Mouse (Mus musculus) liver, embryonic 15.5 days (tissue): Measurements from ENCODE around the gene Rbms3. TPM values are rescaled to one million over a fixed set of nuclear protein-coding genes. Genes with fewer than 3 reads are reported as not detected.

ENCODE experiments used
- ATAC-seq: fragments of 200-750 bp; cut with Nextera tagmentation; 2 replicates; pipeline ENCODE4 v1.8.0; 2017; ENCODE audit warnings: moderate number of reproducible peaks, mild to moderate bottlenecking, moderate library complexity; ENCODE audit not compliant: insufficient read depth
- H3K27ac ChIP-seq: fragments of 300-500 bp; sonication (generic); replicated peaks from 2 replicates; pipeline ENCODE4 v1.5.1; 2015; ENCODE audit warnings: mild to moderate bottlenecking, inconsistent platforms
- H3K27me3 ChIP-seq: fragments of 300-500 bp; sonication (generic); 2 replicates; pipeline ENCODE4 v1.6.1; 2015; ENCODE audit warnings: mild to moderate bottlenecking, inconsistent platforms
- H3K36me3 ChIP-seq: fragments of 300-500 bp; sonication (generic); replicated peaks from 2 replicates; pipeline ENCODE4 v1.6.1; 2015; ENCODE audit warnings: moderate library complexity, mild to moderate bottlenecking, inconsistent platforms
- H3K4me1 ChIP-seq: fragments of 300-500 bp; sonication (generic); replicated peaks from 2 replicates; pipeline ENCODE4 v1.6.1; 2015; ENCODE audit warnings: inconsistent platforms
- H3K4me2 ChIP-seq: fragments of 300-500 bp; sonication (generic); 2 replicates; pipeline ENCODE4 v1.6.1; 2015; ENCODE audit warnings: moderate library complexity, mild to moderate bottlenecking, inconsistent platforms
- H3K4me3 ChIP-seq: fragments of 300-500 bp; sonication (generic); replicated peaks from 2 replicates; pipeline ENCODE4 v1.5.1; 2015; ENCODE audit warnings: mild to moderate bottlenecking, inconsistent platforms
- H3K9ac ChIP-seq: fragments of 300-500 bp; sonication (generic); 2 replicates; pipeline ENCODE4 v1.6.1; 2015; ENCODE audit warnings: moderate library complexity, mild to moderate bottlenecking, inconsistent platforms
- H3K9me3 ChIP-seq: fragments of 300-500 bp; sonication (generic); replicated peaks from 2 replicates; pipeline ENCODE4 v1.6.1; 2016; ENCODE audit warnings: inconsistent platforms
- WGBS: fragments of 180-500 bp; shearing (Covaris S2); methylation state at CpG from one replicate; pipeline ENCODE4 v1.1.7; 2015; ENCODE audit warnings: mixed read lengths; ENCODE audit not compliant: insufficient replicate concordance; 5-methylcytosine and 5-hydroxymethylcytosine counted together
- polyA plus RNA-seq: library from polyadenylated mRNA; unstranded; fragments of >200 nt; fragmentation: Nextera tagmentation; extraction: Ambion mirVana; gene quantifications from 2 replicates; pipeline ENCODE4 v1.2.1, GENCODE M21; 2015

Rbms3 gene
- polyA plus RNA-seq, 1 experiment from 2014 or later: 3.0 TPM

GRCm38 (mm10) chr9:116857151-116857550, 772.6 kb downstream of the Rbms3 start:
- 63% methylated on average over 3 of the region's 3 CpGs for whole genome bisulfite sequencing
- Histone ChIP-seq H3K9ac (no peak overlapping the region), H3K4me3 (no peak overlapping the region), H3K4me1 (no peaks in the 10 kb centered on the region), H3K27ac (no peak overlapping the region), H3K4me2 (no peak overlapping the region), H3K9me3 (no peaks in the 10 kb centered on the region), H3K36me3 (no peaks in the 10 kb centered on the region), H3K27me3 (no peaks in the 10 kb centered on the region)
- ATAC-seq: no peak

GRCm38 (mm10) chr9:116855744-116856143, 774.0 kb downstream of the Rbms3 start:
- H3K27me3 ChIP-seq: no peaks in the 10 kb centered on the region
- no peaks in the 10 kb centered on the region for H3K9me3 ChIP-seq
- WGBS: 53% methylated on average over 3 of the region's 3 CpGs
- no peak overlapping the region for H3K4me2 ChIP-seq
- H3K27ac ChIP-seq: no peak overlapping the region
- H3K9ac ChIP-seq: no peak overlapping the region
- H3K4me1 ChIP-seq: no peaks in the 10 kb centered on the region
- no peaks in the 10 kb centered on the region for H3K36me3 ChIP-seq
- ATAC-seq: no peak
- H3K4me3 ChIP-seq: no peak overlapping the region

- Histone ChIP-seq H3K4me1 (no peaks in the 10 kb centered on the region), H3K9ac (no peak overlapping the region), H3K27me3 (no peaks in the 10 kb centered on the region), H3K9me3 (no peaks in the 10 kb centered on the region), H3K36me3 (no peaks in the 10 kb centered on the region), H3K27ac (no peak overlapping the region), H3K4me3 (no peak overlapping the region), H3K4me2 (no peak overlapping the region)
- no peak for ATAC-seq
- WGBS: 59% methylated on average over 4 of the region's 4 CpGs
These were observed 780.8 kb downstream of the Rbms3 start for GRCm38 (mm10) chr9:116848905-116849304.

GRCm38 (mm10) chr9:116848166-116848565, 781.5 kb downstream of the Rbms3 start:
- Histone ChIP-seq H3K9me3 (no peaks in the 10 kb centered on the region), H3K9ac (no peak overlapping the region), H3K27ac (no peak overlapping the region), H3K27me3 (no peaks in the 10 kb centered on the region), H3K36me3 (no peaks in the 10 kb centered on the region), H3K4me1 (no peaks in the 10 kb centered on the region), H3K4me3 (no peak overlapping the region), H3K4me2 (no peak overlapping the region)
- no peak for ATAC-seq
- 71% methylated on average over 10 of the region's 10 CpGs for WGBS

GRCm38 (mm10) chr9:116847241-116848135, 782.2 kb downstream of the Rbms3 start:
- WGBS: 61% methylated on average over 7 of the region's 7 CpGs
- H3K27ac ChIP-seq: no peak overlapping the region
- no peaks in the 10 kb centered on the region for H3K9me3 ChIP-seq
- no peaks in the 10 kb centered on the region for H3K4me1 ChIP-seq
- no peaks in the 10 kb centered on the region for H3K27me3 ChIP-seq
- ATAC-seq: no peak
- no peak overlapping the region for H3K4me2 ChIP-seq
- no peaks in the 10 kb centered on the region for H3K36me3 ChIP-seq
- no peak overlapping the region for H3K4me3 ChIP-seq
- no peak overlapping the region for H3K9ac ChIP-seq

- Histone ChIP-seq H3K9ac (no peak overlapping the region), H3K27me3 (no peaks in the 10 kb centered on the region), H3K4me3 (no peak overlapping the region), H3K4me1 (no peaks in the 10 kb centered on the region), H3K9me3 (no peaks in the 10 kb centered on the region), H3K27ac (no peak overlapping the region), H3K4me2 (no peak overlapping the region), H3K36me3 (no peaks in the 10 kb centered on the region)
- 68% methylated on average over 8 of the region's 8 CpGs for WGBS
- ATAC-seq: no peak
These were observed 794.8 kb downstream of the Rbms3 start for GRCm38 (mm10) chr9:116834949-116835348.

GRCm38 (mm10) chr9:116833677-116834076, 796.0 kb downstream of the Rbms3 start:
- Histone ChIP-seq H3K4me1 (no peaks in the 10 kb centered on the region), H3K9ac (no peak overlapping the region), H3K9me3 (no peaks in the 10 kb centered on the region), H3K36me3 (no peaks in the 10 kb centered on the region), H3K27me3 (no peaks in the 10 kb centered on the region), H3K27ac (no peak overlapping the region), H3K4me2 (no peak overlapping the region), H3K4me3 (no peak overlapping the region)
- no peak for ATAC-seq
- 67% methylated on average over 7 of the region's 7 CpGs for WGBS

GRCm38 (mm10) chr9:116832822-116833221, 796.9 kb downstream of the Rbms3 start:
- ATAC-seq: peak; percentile 58
- Histone ChIP-seq H3K9me3 (no peaks in the 10 kb centered on the region), H3K4me1 (no peaks in the 10 kb centered on the region), H3K9ac (no peak overlapping the region), H3K4me3 (no peak overlapping the region), H3K27me3 (no peaks in the 10 kb centered on the region), H3K36me3 (no peaks in the 10 kb centered on the region), H3K4me2 (no peak overlapping the region), H3K27ac (no peak overlapping the region)
- 47% methylated on average over 1 of the region's 1 CpGs for WGBS

GRCm38 (mm10) chr9:116831386-116831785, 798.3 kb downstream of the Rbms3 start:
- H3K27me3 ChIP-seq: no peaks in the 10 kb centered on the region
- 56% methylated on average over 5 of the region's 5 CpGs for WGBS
- no peaks in the 10 kb centered on the region for H3K36me3 ChIP-seq
- no peak for ATAC-seq
- no peak overlapping the region for H3K4me3 ChIP-seq
- H3K9ac ChIP-seq: no peak overlapping the region
- no peak overlapping the region for H3K27ac ChIP-seq
- H3K4me1 ChIP-seq: no peaks in the 10 kb centered on the region
- H3K4me2 ChIP-seq: no peak overlapping the region
- H3K9me3 ChIP-seq: no peaks in the 10 kb centered on the region

- Histone ChIP-seq H3K4me2 (no peak overlapping the region), H3K27ac (no peak overlapping the region), H3K9me3 (no peaks in the 10 kb centered on the region), H3K4me3 (no peak overlapping the region), H3K4me1 (no peaks in the 10 kb centered on the region), H3K36me3 (no peaks in the 10 kb centered on the region), H3K27me3 (no peaks in the 10 kb centered on the region), H3K9ac (no peak overlapping the region)
- 47% methylated on average over 4 of the region's 4 CpGs for WGBS
- no peak for ATAC-seq
These were observed 799.8 kb downstream of the Rbms3 start for GRCm38 (mm10) chr9:116829929-116830328.

GRCm38 (mm10) chr9:116821601-116822000, 808.1 kb downstream of the Rbms3 start:
- Histone ChIP-seq H3K4me3 (no peak overlapping the region), H3K27me3 (no peaks in the 10 kb centered on the region), H3K4me1 (peaks cover 12% of the 10 kb centered on the region; the same call in 1 of the 2 replicates), H3K4me2 (no peak overlapping the region), H3K36me3 (no peaks in the 10 kb centered on the region), H3K9ac (no peak overlapping the region), H3K9me3 (no peaks in the 10 kb centered on the region), H3K27ac (no peak overlapping the region)
- ATAC-seq: peak; percentile 66
- 47% methylated on average over 7 of the region's 7 CpGs for WGBS

- no peak for ATAC-seq
- WGBS: 70% methylated on average over 1 of the region's 1 CpGs
These were observed 812.5 kb downstream of the Rbms3 start for GRCm38 (mm10) chr9:116817196-116817595.

More at GRCm38 (mm10) chr9:116817196-116817595, 812.5 kb downstream of the Rbms3 start:
- Histone ChIP-seq H3K36me3 (no peaks in the 10 kb centered on the region), H3K27ac (no peak overlapping the region), H3K4me3 (no peak overlapping the region), H3K4me2 (no peak overlapping the region), H3K9me3 (no peaks in the 10 kb centered on the region), H3K9ac (no peak overlapping the region), H3K27me3 (no peaks in the 10 kb centered on the region), H3K4me1 (peaks cover 10% of the 10 kb centered on the region; the same call in 1 of the 2 replicates)
